Mouse (Mus musculus) thymus, adult 2 months (tissue): ENCODE measurements around the gene Pwp1.

Experiments
- CTCF ChIP-seq: fragments of 200-500 bp; IDR thresholded peaks from 2 replicates; pipeline ENCODE4 v1.5.1; 2012; ENCODE audit warnings: mild to moderate bottlenecking, control low read depth, low read length, moderate library complexity, borderline replicate concordance; ENCODE audit not compliant: control insufficient read depth, poor library complexity, insufficient read depth; ENCODE audit errors: extremely low read depth
- POLR2A ChIP-seq: fragments of 200-500 bp; IDR thresholded peaks from 2 replicates; pipeline ENCODE4 v1.6.1; 2012; ENCODE audit warnings: mild to moderate bottlenecking, low read length, control low read depth, moderate library complexity; ENCODE audit not compliant: control insufficient read depth, poor library complexity, insufficient read depth; ENCODE audit errors: extremely low read depth

GRCm38 (mm10) chr10:85929962-85930361 lies 100.7 kb downstream of the Pwp1 start:
- no peak for TF ChIP-seq POLR2A
- TF ChIP-seq CTCF = no peak
